Mouse (Mus musculus) forebrain, embryonic 16.5 days (tissue): ENCODE data around the gene Kirrel3. TPM values are rescaled to one million over a fixed set of nuclear protein-coding genes. Genes with fewer than 3 reads are reported as not detected.
A peak's percentile ranks its signal among the peaks of the same experiment; 100 is the strongest.

Experiments
- ATAC-seq: fragments of 200-750 bp; cut with Nextera tagmentation; 2 replicates; pipeline ENCODE4 v1.8.0; 2017; ENCODE audit warnings: mild to moderate bottlenecking, moderate library complexity
- H3K27ac ChIP-seq: fragments of 300-500 bp; sonication (generic); 2 replicates; pipeline ENCODE4 v1.5.1; 2014; ENCODE audit warnings: low read length, control low read depth
- H3K27me3 ChIP-seq: fragments of 300-500 bp; sonication (generic); replicated peaks from 2 replicates; pipeline ENCODE4 v1.6.1; 2014; ENCODE audit warnings: low read length; ENCODE audit not compliant: control insufficient read depth, insufficient read depth
- H3K36me3 ChIP-seq: fragments of 300-500 bp; sonication (generic); 2 replicates; pipeline ENCODE4 v1.6.1; 2014; ENCODE audit not compliant: control insufficient read depth, insufficient read depth
- H3K4me1 ChIP-seq: fragments of 300-500 bp; sonication (generic); replicated peaks from 2 replicates; pipeline ENCODE4 v1.6.1; 2014; ENCODE audit warnings: low read length; ENCODE audit not compliant: control insufficient read depth, insufficient read depth
- H3K4me2 ChIP-seq: fragments of 300-500 bp; sonication (generic); 2 replicates; pipeline ENCODE4 v1.6.1; 2014; ENCODE audit warnings: mild to moderate bottlenecking, low read length, control low read depth
- H3K4me3 ChIP-seq: fragments of 300-500 bp; sonication (generic); replicated peaks from 2 replicates; pipeline ENCODE4 v1.5.1; 2014; ENCODE audit warnings: mild to moderate bottlenecking, low read length, control low read depth
- H3K9ac ChIP-seq: fragments of 300-500 bp; sonication (generic); replicated peaks from 2 replicates; pipeline ENCODE4 v1.6.1; 2014; ENCODE audit warnings: low read depth, low read length, control low read depth
- H3K9me3 ChIP-seq: fragments of 300-500 bp; sonication (generic); 2 replicates; pipeline ENCODE4 v1.6.1; 2016; ENCODE audit warnings: low read length; ENCODE audit not compliant: control insufficient read depth
- WGBS: fragments of 180-500 bp; shearing (Covaris S2); extraction: QIAGEN DNeasy Blood & Tissue Kit; methylation state at CpG from one replicate; pipeline ENCODE4 v1.1.7; 2014; 5-methylcytosine and 5-hydroxymethylcytosine counted together
- polyA plus RNA-seq: library from polyadenylated mRNA; unstranded; fragments of >200 nt; fragmentation: Nextera tagmentation; extraction: Ambion mirVana; gene quantifications from 2 replicates; pipeline ENCODE4 v1.2.1, GENCODE M21; 2015

Gene Kirrel3
- polyA plus RNA-seq, 1 experiment from 2014 or later: 62.7 TPM

- Histone ChIP-seq H3K4me1 (0 out of 2 replicates have a peak, but pooled peaks cover 3% of the 10 kb centered on the region), H3K9me3 (no peaks in the 10 kb centered on the region), H3K27ac (no peak overlapping the region), H3K27me3 (no peaks in the 10 kb centered on the region), H3K9ac (no peak overlapping the region), H3K4me3 (no peak overlapping the region), H3K36me3 (no peaks in the 10 kb centered on the region), H3K4me2 (no peak overlapping the region)
- no peak for ATAC-seq
- WGBS: 64% methylated on average over 3 of the region's 3 CpGs
Measured at GRCm38 (mm10) chr9:34466058-34466457, 19.6 kb upstream of the Kirrel3 start.

GRCm38 (mm10) chr9:34469180-34469579 lies 16.5 kb upstream of the Kirrel3 start:
- no peak overlapping the region for H3K4me3 ChIP-seq
- no peaks in the 10 kb centered on the region for H3K36me3 ChIP-seq
- H3K27ac ChIP-seq: no peak overlapping the region
- 87% methylated on average over 3 of the region's 3 CpGs for WGBS
- no peak for ATAC-seq
- H3K27me3 ChIP-seq: no peaks in the 10 kb centered on the region
- no peak overlapping the region for H3K4me2 ChIP-seq
- no peaks in the 10 kb centered on the region for H3K9me3 ChIP-seq
- H3K9ac ChIP-seq: no peak overlapping the region
- no peaks in the 10 kb centered on the region for H3K4me1 ChIP-seq

- Histone ChIP-seq H3K4me3 (no peak overlapping the region), H3K4me1 (no peaks in the 10 kb centered on the region), H3K27me3 (no peaks in the 10 kb centered on the region), H3K27ac (no peak overlapping the region), H3K36me3 (no peaks in the 10 kb centered on the region), H3K4me2 (no peak overlapping the region), H3K9me3 (no peaks in the 10 kb centered on the region), H3K9ac (no peak overlapping the region)
- no peak for ATAC-seq
- WGBS: 41% methylated on average over 5 of the region's 5 CpGs
Measured at GRCm38 (mm10) chr9:34476206-34476605, 9.5 kb upstream of the Kirrel3 start.

GRCm38 (mm10) chr9:34478494-34478893 lies 7.2 kb upstream of the Kirrel3 start:
- no peak for ATAC-seq
- no peak overlapping the region for H3K4me3 ChIP-seq
- H3K9ac ChIP-seq: no peak overlapping the region
- H3K36me3 ChIP-seq: no peaks in the 10 kb centered on the region
- 92% methylated on average over 2 of the region's 2 CpGs for WGBS
- 0 out of 2 replicates have a peak, but pooled peaks cover 3% of the 10 kb centered on the region for H3K4me1 ChIP-seq
- no peaks in the 10 kb centered on the region for H3K9me3 ChIP-seq
- no peaks in the 10 kb centered on the region for H3K27me3 ChIP-seq
- H3K4me2 ChIP-seq: no peak overlapping the region
- H3K27ac ChIP-seq: no peak overlapping the region

- Histone ChIP-seq H3K27ac (no peak overlapping the region), H3K9ac (no peak overlapping the region), H3K9me3 (no peaks in the 10 kb centered on the region), H3K4me3 (no peak overlapping the region), H3K4me2 (no peak overlapping the region), H3K4me1 (peaks cover 21% of the 10 kb centered on the region), H3K27me3 (peaks cover 3% of the 10 kb centered on the region; the same call in 1 of the 2 replicates), H3K36me3 (no peaks in the 10 kb centered on the region)
- WGBS: 38% methylated on average over 2 of the region's 2 CpGs
- ATAC-seq: no peak
Measured at GRCm38 (mm10) chr9:34483236-34483635, 2.5 kb upstream of the Kirrel3 start.

GRCm38 (mm10) chr9:34484665-34485064 lies 1.0 kb upstream of the Kirrel3 start:
- no peak for ATAC-seq
- H3K4me2 ChIP-seq: no peak overlapping the region

GRCm38 (mm10) chr9:34488267-34488666 lies 2.6 kb downstream of the Kirrel3 start:
- Histone ChIP-seq H3K27me3 (peaks cover 6% of the 10 kb centered on the region; the same call in 1 of the 2 replicates), H3K4me2 (peak overlapping the region; percentile 61), H3K9ac (peak overlapping the region; percentile 63; the same call in 1 of the 2 replicates), H3K9me3 (no peaks in the 10 kb centered on the region), H3K4me3 (peak overlapping the region; percentile 56), H3K27ac (peak overlapping the region; percentile 47), H3K4me1 (peaks cover 36% of the 10 kb centered on the region), H3K36me3 (no peaks in the 10 kb centered on the region)
- WGBS: 0% methylated on average over 9 of the region's 9 CpGs
- peak; percentile 39 for ATAC-seq

More at GRCm38 (mm10) chr9:34484665-34485064, 1.0 kb upstream of the Kirrel3 start:
- Histone ChIP-seq H3K9me3 (no peaks in the 10 kb centered on the region), H3K4me3 (no peak overlapping the region), H3K27ac (no peak overlapping the region), H3K36me3 (no peaks in the 10 kb centered on the region), H3K9ac (no peak overlapping the region), H3K27me3 (peaks cover 3% of the 10 kb centered on the region; the same call in 1 of the 2 replicates), H3K4me1 (peaks cover 23% of the 10 kb centered on the region)
- WGBS: 63% methylated on average over 6 of the region's 6 CpGs

GRCm38 (mm10) chr9:34488700-34489315 lies 3.1 kb downstream of the Kirrel3 start:
- H3K4me3 ChIP-seq: peak overlapping the region; percentile 56
- H3K27ac ChIP-seq: peak overlapping the region; percentile 68
- no peaks in the 10 kb centered on the region for H3K9me3 ChIP-seq
- peaks cover 37% of the 10 kb centered on the region for H3K4me1 ChIP-seq
- ATAC-seq: peak; percentile 89
- H3K27me3 ChIP-seq: peaks cover 6% of the 10 kb centered on the region; the same call in 1 of the 2 replicates
- H3K9ac ChIP-seq: peak overlapping the region; percentile 63
- H3K36me3 ChIP-seq: no peaks in the 10 kb centered on the region
- H3K4me2 ChIP-seq: peak overlapping the region; percentile 61
- WGBS: under 1% methylated on average over 53 of the region's 53 CpGs

GRCm38 (mm10) chr9:34489316-34489710 lies 3.6 kb downstream of the Kirrel3 start:
- Histone ChIP-seq H3K4me3 (peak overlapping the region; percentile 56), H3K36me3 (no peaks in the 10 kb centered on the region), H3K4me1 (peaks cover 41% of the 10 kb centered on the region), H3K4me2 (peak overlapping the region; percentile 61), H3K9ac (peak overlapping the region; percentile 63), H3K27ac (no peak overlapping the region), H3K27me3 (peaks cover 6% of the 10 kb centered on the region; the same call in 1 of the 2 replicates), H3K9me3 (no peaks in the 10 kb centered on the region)
- WGBS: under 1% methylated on average over 13 of the region's 13 CpGs
- ATAC-seq: no peak
